Mouse (Mus musculus) activated CD4-positive, CD25-positive, alpha-beta regulatory T cell, adult 9 weeks (primary cell): Measurements from ENCODE around the gene Asb16. TPM values are rescaled to one million over a fixed set of nuclear protein-coding genes. Genes with fewer than 3 reads are reported as not detected.

Source experiments
- polyA plus RNA-seq: library from polyadenylated mRNA; unstranded; fragments of 100-300 nt; shearing (Covaris generic); gene quantifications from one replicate; pipeline ENCODE4 v1.2.1, GENCODE M21; 2017

Gene Asb16
- polyA plus RNA-seq, result not detected

GRCm38 (mm10) chr11:102268520-102269244, at the start of gene Asb16:
Gene Asb16 (plus strand): TSS chr11:102268743.

GRCm38 (mm10) chr11:102230006-102230741, 38.4 kb upstream of the Asb16 start, which contains the start of gene Hdac5:
Gene Hdac5 (minus strand): TSS chr11:102230166.

GRCm38 (mm10) chr11:102248630-102249230, 19.8 kb upstream of the Asb16 start, which contains the start of gene BC030867:
Gene BC030867 (plus strand): TSS chr11:102248882.

GRCm38 (mm10) chr11:102284501-102285094, 16.1 kb downstream of the Asb16 start, which contains the start of gene Tmub2:
Gene Tmub2 (plus strand): TSS chr11:102284931.

GRCm38 (mm10) chr11:102296491-102297472, 28.2 kb downstream of the Asb16 start, which contains the start of gene Atxn7l3:
Gene Atxn7l3 (minus strand): TSS chr11:102296631.

GRCm38 (mm10) chr11:102319410-102319792, 50.9 kb downstream of the Asb16 start, which contains the start of gene Ubtf:
Gene Ubtf (minus strand): TSS chr11:102319742.

Other genes with a start within 250 kb of the Asb16 start
- gene Mpp3, start 240.3 kb upstream of the Asb16 start, polyA plus RNA-seq, result not detected
- 0.11 TPM for gene Cd300lg, start 227.2 kb upstream of the Asb16 start, polyA plus RNA-seq
- gene Mpp2, start 180.2 kb upstream of the Asb16 start, polyA plus RNA-seq, result 5.7 TPM
- not detected for gene Ppy, start 167.4 kb upstream of the Asb16 start, polyA plus RNA-seq
- not detected for gene Pyy, start 160.9 kb upstream of the Asb16 start, polyA plus RNA-seq
- gene Nags, start 123.2 kb upstream of the Asb16 start, polyA plus RNA-seq, result not detected
- 17.7 TPM for gene Tmem101, start 112.3 kb upstream of the Asb16 start, polyA plus RNA-seq
- gene Lsm12, start 83.4 kb upstream of the Asb16 start, polyA plus RNA-seq, result 56.1 TPM
- gene G6pc3, start 79.1 kb upstream of the Asb16 start, polyA plus RNA-seq, result 41.3 TPM
- 16.7 TPM for gene Hdac5, start 38.6 kb upstream of the Asb16 start, polyA plus RNA-seq
- 1.3 TPM for gene BC030867, start 19.9 kb upstream of the Asb16 start, polyA plus RNA-seq
- 66.9 TPM for gene Tmub2, start 16.2 kb downstream of the Asb16 start, polyA plus RNA-seq
- 8.3 TPM for gene Atxn7l3, start 27.9 kb downstream of the Asb16 start, polyA plus RNA-seq
- gene Ubtf, start 51.0 kb downstream of the Asb16 start, polyA plus RNA-seq, result 102 TPM
- 5.5 TPM for gene Slc4a1, start 97.5 kb downstream of the Asb16 start, polyA plus RNA-seq
- 24.5 TPM for gene Rundc3a, start 124.7 kb downstream of the Asb16 start, polyA plus RNA-seq
- 49.2 TPM for gene Slc25a39, start 139.2 kb downstream of the Asb16 start, polyA plus RNA-seq
- 66.1 TPM for gene Grn, start 161.6 kb downstream of the Asb16 start, polyA plus RNA-seq
- gene Fam171a2, start 178.9 kb downstream of the Asb16 start, polyA plus RNA-seq, result not detected
- gene Itga2b, start 201.4 kb downstream of the Asb16 start, polyA plus RNA-seq, result 1.0 TPM